Mouse (Mus musculus) heart, postnatal 14 days (tissue): ENCODE data around the gene Zfp870. TPM values are rescaled to one million over a fixed set of nuclear protein-coding genes. Genes with fewer than 3 reads are reported as not detected.
A peak's percentile ranks its signal among the peaks of the same experiment; 100 is the strongest.
"Not testable (repeated sequence)": the region's sequence is repeated elsewhere in the genome, so short reads cannot be mapped to it uniquely, and the experiment has no call there.

Experiments used
- DNase-seq, 2 experiments: peaks; one replicate each; pipeline ENCODE4 v3.0.0; 2021 to 2022
- intact Hi-C: fragments of 180-260 bp; cut with DNase I; formaldehyde crosslinking; loops from one replicate; pipeline ENCODE4 v1.15.1; 2025
- total RNA-seq, 2 experiments: library from RNA; stranded (reverse); gene quantifications; 2 replicates each; pipeline ENCODE4 v1.2.3; 2021

The Zfp870 gene
- total RNA-seq, 2 experiments from 2014 or later: 7.3 to 9.0 TPM

GRCm38 (mm10) chr17:32877471-32878171 is 13.8 kb downstream of the Zfp870 start:
- peak in 1 of 2 experiments; percentile 10 for DNase-seq
- intact Hi-C loops: no loop called here

GRCm38 (mm10) chr17:32872696-32873095 is 18.7 kb downstream of the Zfp870 start:
- intact Hi-C loops: no loop called here

GRCm38 (mm10) chr17:32872091-32872490 is 19.4 kb downstream of the Zfp870 start:
- intact Hi-C loops: no loop called here
- DNase-seq: no peak

More at GRCm38 (mm10) chr17:32872696-32873095, 18.7 kb downstream of the Zfp870 start:
- DNase-seq: no peak

GRCm38 (mm10) chr17:32871483-32871882 is 20.0 kb downstream of the Zfp870 start:
- DNase-seq: no peak
- intact Hi-C loops: no loop called here

GRCm38 (mm10) chr17:32867266-32867665 is 24.2 kb downstream of the Zfp870 start:
- not testable (repeated sequence) for DNase-seq
- intact Hi-C loops: loop anchor here (10.0 kb wide), 1 partner anchor 112 kb away; no protein-coding TSS in a partner anchor

- intact Hi-C loops: loop anchor here (2.0 kb wide), 1 partner anchor 94 kb away; no protein-coding TSS in a partner anchor
- not testable (repeated sequence) for DNase-seq
Measured at GRCm38 (mm10) chr17:32856713-32857112, 34.7 kb downstream of the Zfp870 start.

GRCm38 (mm10) chr17:32851581-32851980 is 39.9 kb downstream of the Zfp870 start:
- intact Hi-C loops: no loop called here
- no peak for DNase-seq

GRCm38 (mm10) chr17:32841388-32841787 is 50.1 kb downstream of the Zfp870 start:
- intact Hi-C loops: no loop called here
- DNase-seq: no peak

GRCm38 (mm10) chr17:32839083-32839802 is 52.2 kb downstream of the Zfp870 start:
- DNase-seq: peak in 1 of 2 experiments; percentile 4
- intact Hi-C loops: no loop called here

- intact Hi-C loops: no loop called here
- no peak for DNase-seq
Measured at GRCm38 (mm10) chr17:32830418-32830782, 61.0 kb downstream of the Zfp870 start.

GRCm38 (mm10) chr17:32829540-32830417 is 61.7 kb downstream of the Zfp870 start, which contains the start of gene Zfp799:
TSS of gene Zfp799 (minus strand) at chr17:32830261.
- intact Hi-C loops: no loop called here
- DNase-seq: peak; percentile 65 to 76

Other genes with a start within 250 kb of the Zfp870 start
- gene Cyp4f40, start 232.7 kb downstream of the Zfp870 start, total RNA-seq: not detected
- gene Cyp4f15, start 206.0 kb downstream of the Zfp870 start, total RNA-seq: not detected
- 10 to 100 TPM; 36.0 to 40.5 TPM for gene Zfp871, start 103.4 kb downstream of the Zfp870 start, total RNA-seq
- under 1 TPM; 0.22 to 0.24 TPM for gene Zfp811, start 81.7 kb downstream of the Zfp870 start, total RNA-seq
- gene Zfp799, start 61.4 kb downstream of the Zfp870 start, total RNA-seq: 10 to 100 TPM; 11.8 to 12.0 TPM
- not detected for gene Cyp4f14, start 25.7 kb upstream of the Zfp870 start, total RNA-seq
- gene Cyp4f13, start 55.8 kb upstream of the Zfp870 start, total RNA-seq: 10 to 100 TPM; 13.8 to 22.3 TPM
- 1 to 10 TPM; 2.6 to 3.3 TPM for gene Zfp472, start 74.2 kb upstream of the Zfp870 start, total RNA-seq
- 1 to 10 TPM; 6.8 to 7.6 TPM for gene Zfp952, start 101.5 kb upstream of the Zfp870 start, total RNA-seq
- 1 to 10 TPM; 3.8 to 4.2 TPM for gene Zfp763, start 141.8 kb upstream of the Zfp870 start, total RNA-seq
- not detected for gene 4921501E09Rik, start 176.4 kb upstream of the Zfp870 start, total RNA-seq
- 1 to 10 TPM; 5.4 to 5.7 TPM for gene Zfp563, start 197.7 kb upstream of the Zfp870 start, total RNA-seq
- under 1 TPM; 0.07 TPM for gene Morc2b, start 248.0 kb upstream of the Zfp870 start, total RNA-seq